Mouse (Mus musculus): Measurements from ENCODE around the gene Pkig.

- TF ChIP-seq CTCF (IDR thresholded peaks at IDR 0.05; ENCODE audit: borderline replicate concordance, control insufficient read depth, extremely low read depth, insufficient read depth, low read length, poor library complexity) (no peak), POLR2A (IDR thresholded peaks at IDR 0.05; ENCODE audit: control insufficient read depth, extremely low read depth, insufficient read depth, low read length, poor library complexity) (no peak)
Measured at GRCm38 (mm10) chr2:163644047-163644446, 14.1 kb upstream of the Pkig start.

Measured in thymus, adult 2 months (tissue).